Mouse (Mus musculus) midbrain, embryonic 16.5 days (tissue): ENCODE measurements around the gene Kank1. TPM values are rescaled to one million over a fixed set of nuclear protein-coding genes. Genes with fewer than 3 reads are reported as not detected.

Experiments used
- ATAC-seq: fragments of 200-750 bp; cut with Nextera tagmentation; 2 replicates; pipeline ENCODE4 v1.8.0; 2017; ENCODE audit warnings: moderate TSS enrichment
- H3K27ac ChIP-seq: fragments of 300-500 bp; sonication (generic); 2 replicates; pipeline ENCODE4 v1.5.1; 2014; ENCODE audit warnings: mild to moderate bottlenecking, low read length, mixed read lengths
- H3K27me3 ChIP-seq: fragments of 300-500 bp; sonication (generic); 2 replicates; pipeline ENCODE4 v1.6.1; 2014; ENCODE audit warnings: low read depth, low read length, mixed read lengths; ENCODE audit not compliant: control insufficient read depth, insufficient read depth
- H3K36me3 ChIP-seq: fragments of 300-500 bp; sonication (generic); 2 replicates; pipeline ENCODE4 v1.6.1; 2014; ENCODE audit warnings: mild to moderate bottlenecking, low read length, moderate library complexity, mixed read lengths; ENCODE audit not compliant: control insufficient read depth, insufficient read depth
- H3K4me1 ChIP-seq: fragments of 300-500 bp; sonication (generic); 2 replicates; pipeline ENCODE4 v1.6.1; 2014; ENCODE audit warnings: mild to moderate bottlenecking, low read length, mixed read lengths; ENCODE audit not compliant: control insufficient read depth, insufficient read depth
- H3K4me2 ChIP-seq: fragments of 300-500 bp; sonication (generic); 2 replicates; pipeline ENCODE4 v1.6.1; 2014; ENCODE audit warnings: mild to moderate bottlenecking, low read length, mixed read lengths
- H3K4me3 ChIP-seq: fragments of 300-500 bp; sonication (generic); 2 replicates; pipeline ENCODE4 v1.5.1; 2014; ENCODE audit warnings: low read depth, mild to moderate bottlenecking, low read length, moderate library complexity, mixed read lengths
- H3K9ac ChIP-seq: fragments of 300-500 bp; sonication (generic); 2 replicates; pipeline ENCODE4 v1.6.1; 2014; ENCODE audit warnings: low read depth, low read length, mixed read lengths
- H3K9me3 ChIP-seq: fragments of 300-500 bp; sonication (generic); replicated peaks from 2 replicates; pipeline ENCODE4 v1.6.1; 2014; ENCODE audit warnings: mild to moderate bottlenecking, low read length, mixed read lengths; ENCODE audit not compliant: control insufficient read depth, poor library complexity, severe bottlenecking
- WGBS: fragments of 180-500 bp; shearing (Covaris S2); extraction: QIAGEN DNeasy Blood & Tissue Kit; methylation state at CpG from one replicate; pipeline ENCODE4 v1.1.7; 2014; 5-methylcytosine and 5-hydroxymethylcytosine counted together
- polyA plus RNA-seq: library from polyadenylated mRNA; unstranded; fragments of >200 nt; fragmentation: Nextera tagmentation; extraction: Ambion mirVana; gene quantifications from 2 replicates; pipeline ENCODE4 v1.2.1, GENCODE M21; 2015

The Kank1 gene
- polyA plus RNA-seq, 1 experiment from 2014 or later = 8.4 TPM

- Histone ChIP-seq H3K27ac (no peak overlapping the region), H3K27me3 (no peaks in the 10 kb centered on the region; the same call in 1 of the 2 replicates), H3K36me3 (no peaks in the 10 kb centered on the region), H3K9me3 (no peaks in the 10 kb centered on the region), H3K4me1 (peaks cover 10% of the 10 kb centered on the region), H3K4me3 (no peak overlapping the region), H3K4me2 (no peak overlapping the region), H3K9ac (no peak overlapping the region)
- no peak for ATAC-seq
- 85% methylated on average over 9 of the region's 9 CpGs for WGBS
These were observed 143.9 kb downstream of the Kank1 start for GRCm38 (mm10) chr19:25380675-25381074.

DNA sequence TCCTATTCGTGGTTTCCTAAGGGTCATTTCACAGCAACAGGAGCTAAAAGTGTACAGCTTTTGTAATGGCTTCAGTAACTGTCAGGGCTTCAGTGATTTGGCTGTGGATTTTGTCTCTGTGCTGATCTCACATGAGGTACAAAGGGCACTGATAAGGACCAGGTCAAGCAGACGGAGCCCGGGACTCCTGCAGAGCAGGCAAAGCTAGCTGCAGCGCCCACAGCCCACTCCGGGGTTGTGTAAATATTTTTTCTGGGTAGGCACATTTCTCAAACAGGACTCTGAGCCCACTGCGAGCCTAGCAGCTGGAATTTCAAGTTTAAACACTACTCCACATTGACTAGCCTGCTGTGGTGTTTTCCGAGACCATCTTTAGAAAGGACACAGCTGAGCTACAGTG lies 145.2 kb downstream of the Kank1 start:
- H3K36me3 ChIP-seq = no peaks in the 10 kb centered on the region
- H3K4me1 ChIP-seq = peaks cover 10% of the 10 kb centered on the region
- no peak overlapping the region for H3K4me2 ChIP-seq
- WGBS = 42% methylated on average over 7 of the region's 7 CpGs
- no peaks in the 10 kb centered on the region for H3K9me3 ChIP-seq
- ATAC-seq = no peak
- H3K27me3 ChIP-seq = no peaks in the 10 kb centered on the region; the same call in 1 of the 2 replicates
- no peak overlapping the region for H3K4me3 ChIP-seq
- H3K9ac ChIP-seq = no peak overlapping the region
- H3K27ac ChIP-seq = no peak overlapping the region

- H3K9me3 ChIP-seq = no peaks in the 10 kb centered on the region
- no peak overlapping the region for H3K4me2 ChIP-seq
- no peak overlapping the region for H3K4me3 ChIP-seq
- no peaks in the 10 kb centered on the region; the same call in 1 of the 2 replicates for H3K27me3 ChIP-seq
- WGBS = 75% methylated on average over 6 of the region's 6 CpGs
- ATAC-seq = no peak
- no peak overlapping the region for H3K27ac ChIP-seq
- H3K36me3 ChIP-seq = no peaks in the 10 kb centered on the region
- no peak overlapping the region for H3K9ac ChIP-seq
- H3K4me1 ChIP-seq = peaks cover 10% of the 10 kb centered on the region
These were observed 145.7 kb downstream of the Kank1 start for GRCm38 (mm10) chr19:25382494-25382893.

GRCm38 (mm10) chr19:25383386-25384146 lies 146.8 kb downstream of the Kank1 start:
- ATAC-seq = peak; percentile 17; the same call in 1 of the 2 replicates
- Histone ChIP-seq H3K9me3 (no peaks in the 10 kb centered on the region), H3K4me3 (no peak overlapping the region), H3K27ac (no peak overlapping the region), H3K4me2 (no peak overlapping the region), H3K4me1 (peaks cover 10% of the 10 kb centered on the region), H3K36me3 (no peaks in the 10 kb centered on the region), H3K9ac (no peak overlapping the region), H3K27me3 (no peaks in the 10 kb centered on the region; the same call in 1 of the 2 replicates)
- 10% methylated on average over 12 of the region's 12 CpGs for WGBS

DNA sequence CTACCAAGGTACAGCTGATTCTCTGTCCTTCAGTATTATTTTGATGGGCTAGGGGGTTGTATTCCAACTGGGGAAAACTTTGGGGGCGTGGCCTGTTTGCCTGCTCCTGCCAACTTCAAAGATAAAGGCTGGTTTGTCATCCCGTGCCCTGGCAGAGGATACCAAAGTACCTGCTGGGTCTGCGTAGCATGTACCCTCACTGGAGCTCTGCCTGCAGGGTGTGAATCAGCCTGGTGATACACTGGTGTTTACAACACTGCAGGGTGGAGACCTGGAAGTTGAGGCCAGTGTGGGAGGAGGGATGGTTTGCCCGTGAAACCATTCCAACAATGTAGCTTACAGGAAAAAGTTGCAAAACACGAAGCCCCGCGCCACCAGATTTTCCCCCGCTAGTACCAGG lies 149.2 kb downstream of the Kank1 start:
- 73% methylated on average over 8 of the region's 8 CpGs for WGBS
- Histone ChIP-seq H3K36me3 (no peaks in the 10 kb centered on the region), H3K27me3 (no peaks in the 10 kb centered on the region; the same call in 1 of the 2 replicates), H3K4me2 (no peak overlapping the region), H3K4me1 (peaks cover 10% of the 10 kb centered on the region), H3K9ac (no peak overlapping the region), H3K27ac (no peak overlapping the region), H3K4me3 (no peak overlapping the region), H3K9me3 (no peaks in the 10 kb centered on the region)
- ATAC-seq = no peak

GRCm38 (mm10) chr19:25386679-25387470 lies 150.1 kb downstream of the Kank1 start:
- Histone ChIP-seq H3K36me3 (no peaks in the 10 kb centered on the region), H3K4me2 (no peak overlapping the region), H3K27me3 (no peaks in the 10 kb centered on the region), H3K9me3 (no peaks in the 10 kb centered on the region), H3K4me3 (no peak overlapping the region), H3K9ac (no peak overlapping the region), H3K4me1 (peaks cover 10% of the 10 kb centered on the region), H3K27ac (no peak overlapping the region)
- WGBS = 81% methylated on average over 16 of the region's 16 CpGs
- no peak for ATAC-seq

DNA sequence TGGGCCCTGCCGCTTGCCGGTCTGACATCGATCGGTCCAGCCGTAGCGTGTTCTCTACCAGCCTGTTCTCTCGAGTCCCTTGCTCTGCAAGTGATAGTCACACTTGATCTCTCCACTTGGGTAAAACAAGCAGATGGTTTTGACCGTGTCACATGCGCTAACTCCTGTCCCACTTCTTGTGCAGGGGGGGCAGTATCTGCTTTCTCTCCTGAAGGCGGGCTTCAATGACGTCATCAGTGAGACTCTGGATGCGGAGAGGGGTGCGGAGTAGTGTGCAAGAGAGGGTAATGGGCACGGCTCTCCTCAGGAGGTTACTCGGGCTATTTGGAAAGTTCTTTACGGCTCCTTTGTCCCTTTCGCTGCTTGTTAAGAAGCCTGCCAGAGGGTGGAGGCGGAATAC lies 151.1 kb downstream of the Kank1 start:
- Histone ChIP-seq H3K27me3 (no peaks in the 10 kb centered on the region), H3K9ac (no peak overlapping the region), H3K36me3 (no peaks in the 10 kb centered on the region), H3K9me3 (no peaks in the 10 kb centered on the region), H3K4me3 (no peak overlapping the region), H3K27ac (no peak overlapping the region), H3K4me2 (no peak overlapping the region), H3K4me1 (peaks cover 8% of the 10 kb centered on the region)
- WGBS = 80% methylated on average over 18 of the region's 18 CpGs
- ATAC-seq = no peak

GRCm38 (mm10) chr19:25392135-25392534 lies 155.4 kb downstream of the Kank1 start:
- no peak for ATAC-seq
- 94% methylated on average over 11 of the region's 11 CpGs for whole genome bisulfite sequencing
- no peak overlapping the region for H3K4me2 ChIP-seq
- no peak overlapping the region for H3K27ac ChIP-seq
- H3K36me3 ChIP-seq = no peaks in the 10 kb centered on the region
- H3K9me3 ChIP-seq = no peaks in the 10 kb centered on the region
- no peak overlapping the region for H3K9ac ChIP-seq
- no peak overlapping the region for H3K4me3 ChIP-seq
- no peaks in the 10 kb centered on the region for H3K27me3 ChIP-seq
- peaks cover 3% of the 10 kb centered on the region; the same call in 1 of the 2 replicates for H3K4me1 ChIP-seq

- Histone ChIP-seq H3K9me3 (no peaks in the 10 kb centered on the region), H3K27ac (peak overlapping the region; percentile 8), H3K4me3 (no peak overlapping the region), H3K4me2 (peak overlapping the region; percentile 33), H3K9ac (no peak overlapping the region), H3K4me1 (peaks cover 11% of the 10 kb centered on the region), H3K27me3 (peaks cover 3% of the 10 kb centered on the region), H3K36me3 (no peaks in the 10 kb centered on the region)
- ATAC-seq = peak; percentile 76
- 10% methylated on average over 10 of the region's 10 CpGs for WGBS
These were observed 158.3 kb downstream of the Kank1 start for GRCm38 (mm10) chr19:25395035-25395434.
